Comparison of ENCODE assay signal across 10 mouse cellular contexts in genomic region chr3:51226601-51227000, GRCm38 (mm10). TPM values are rescaled to one million over a fixed set of nuclear protein-coding genes. Genes with fewer than 3 reads are reported as not detected.
A peak's percentile ranks its signal among the peaks of the same experiment; 100 is the strongest.
DNase-seq lines count a peak whose midpoint lies in the region; ATAC-seq and TF ChIP-seq lines count a peak whose summit lies in the region.
"Had no signal": no experiment of that assay in that cellular context is flagged by ENCODE, and none has a peak within 500 bp of the region (broad histone marks: within the 10 kb centered on the region; RNA-seq: fewer than 3 reads in every experiment).

No protein-coding gene starts in this region.

- peaks cover 54% of the 10 kb centered on the region for H3K4me1 ChIP-seq in heart, postnatal 0 days (ENCODE audit: control insufficient read depth, insufficient read depth)
- peaks cover 7 to 14% of the 10 kb centered on the region in 2 experiments for H3K4me1 ChIP-seq in ES-E14 (ENCODE audit: control insufficient read depth in 2 of 2, insufficient read depth in 2 of 2, low read length in 2 of 2, poor library complexity in 1 of 2)
- peaks cover 46% of the 10 kb centered on the region for H3K4me1 ChIP-seq in hindbrain, embryonic 13.5 days (replicated peaks)
- H3K4me1 ChIP-seq in midbrain, embryonic 14.5 days (ENCODE audit: control insufficient read depth, insufficient read depth, low read length), result peaks cover 15% of the 10 kb centered on the region

- H3K36me3 ChIP-seq in heart, postnatal 0 days (replicated peaks; ENCODE audit: control insufficient read depth, insufficient read depth, low read length), result no peaks in the 10 kb centered on the region
- H3K36me3 ChIP-seq in ES-E14 (ENCODE audit: control insufficient read depth, insufficient read depth, low read length, poor library complexity, severe bottlenecking), result peaks cover 9% of the 10 kb centered on the region
- no peaks in the 10 kb centered on the region for H3K36me3 ChIP-seq in hindbrain, embryonic 13.5 days
- no peaks in the 10 kb centered on the region for H3K36me3 ChIP-seq in midbrain, embryonic 14.5 days (ENCODE audit: control insufficient read depth, insufficient read depth, low read length)

- no peak for TF ChIP-seq EP300 in heart, postnatal 0 days (IDR thresholded peaks at IDR 0.05; ENCODE audit: low read depth)

- in situ Hi-C loops in ES-E14 (cut with MboI; ENCODE audit: low sequenced_read_pairs in 2 of 2, unreplicated experiment in 2 of 2), result no loop called here

- H3K4me2 ChIP-seq in heart, postnatal 0 days (ENCODE audit: low read depth, low read length), result peak overlapping the region; percentile 88
- peak overlapping the region; percentile 60 for H3K4me2 ChIP-seq in hindbrain, embryonic 13.5 days
- peak overlapping the region; percentile 63; the same call in 1 of the 2 replicates for H3K4me2 ChIP-seq in midbrain, embryonic 14.5 days (ENCODE audit: low read length)

- H3K9ac ChIP-seq in heart, postnatal 0 days (replicated peaks; ENCODE audit: low read depth, low read length), result no peak overlapping the region
- peak overlapping the region; percentile 75 for H3K9ac ChIP-seq in ES-E14 (ENCODE audit: insufficient read depth, low read depth, low read length, poor library complexity, severe bottlenecking)
- H3K9ac ChIP-seq in hindbrain, embryonic 13.5 days, result no peak overlapping the region
- no peak overlapping the region for H3K9ac ChIP-seq in midbrain, embryonic 14.5 days (replicated peaks; ENCODE audit: low read length)

- TF ChIP-seq CTCF in heart, postnatal 0 days (IDR thresholded peaks at IDR 0.05; ENCODE audit: low read depth), result no peak

- no peaks in the 10 kb centered on the region for H3K27me3 ChIP-seq in heart, postnatal 0 days (ENCODE audit: control insufficient read depth, insufficient read depth, low read length)
- H3K27me3 ChIP-seq in hindbrain, embryonic 13.5 days, result no peaks in the 10 kb centered on the region
- no peaks in the 10 kb centered on the region for H3K27me3 ChIP-seq in midbrain, embryonic 14.5 days (ENCODE audit: control insufficient read depth, insufficient read depth, low read length)

- no peaks in the 10 kb centered on the region for H3K9me3 ChIP-seq in heart, postnatal 0 days (replicated peaks; ENCODE audit: control insufficient read depth, low read length)
- H3K9me3 ChIP-seq in ES-E14 (ENCODE audit: control insufficient read depth, insufficient read depth, low read depth, low read length), result no peaks in the 10 kb centered on the region
- no peaks in the 10 kb centered on the region for H3K9me3 ChIP-seq in hindbrain, embryonic 13.5 days
- no peaks in the 10 kb centered on the region for H3K9me3 ChIP-seq in midbrain, embryonic 14.5 days (ENCODE audit: control insufficient read depth, low read length)

- peak overlapping the region; percentile 99 for H3K4me3 ChIP-seq in heart, postnatal 0 days (ENCODE audit: low read depth, low read length)
- H3K4me3 ChIP-seq in ES-E14 (ENCODE audit: insufficient read depth in 1 of 2, low read depth in 1 of 2, low read length in 2 of 2, poor library complexity in 1 of 2, severe bottlenecking in 1 of 2), result peak overlapping the region; percentile 86 to 94
- H3K4me3 ChIP-seq in hindbrain, embryonic 13.5 days, result no peak overlapping the region
- no peak overlapping the region for H3K4me3 ChIP-seq in midbrain, embryonic 14.5 days (replicated peaks; ENCODE audit: low read depth, low read length)

- intact Hi-C loops in heart, postnatal 25 days (cut with DNase I), result no loop called here
- intact Hi-C loops in left cerebral cortex, postnatal 14 days (cut with DNase I), result no loop called here

- DNase-seq in heart, postnatal 0 days (ENCODE audit: low spot score), result no peak
- no peak for DNase-seq in heart, postnatal 25 days (ENCODE audit: low spot score)
- DNase-seq in ES-E14 (ENCODE audit: low read depth, low spot score), result no peak
- no peak for DNase-seq in midbrain, embryonic 14.5 days
- no peak for DNase-seq in left cerebral cortex, postnatal 14 days (ENCODE audit: low spot score in 2 of 2)
- no peak for DNase-seq in urinary bladder, adult 18-20 months (ENCODE audit: low spot score in 2 of 2)
- DNase-seq in layer of hippocampus, adult 8-10 months (ENCODE audit: low spot score in 2 of 2), result no peak
- DNase-seq: gastrocnemius, postnatal 25 days; right cerebral cortex, postnatal 4 days had no signal

- no peak overlapping the region for H3K27ac ChIP-seq in heart, postnatal 0 days (ENCODE audit: low read depth)
- peak overlapping the region; percentile 30; the same call in 1 of the 2 replicates for H3K27ac ChIP-seq in ES-E14 (ENCODE audit: insufficient read depth, low read depth, low read length, poor library complexity, severe bottlenecking)
- no peak overlapping the region for H3K27ac ChIP-seq in hindbrain, embryonic 13.5 days
- H3K27ac ChIP-seq in midbrain, embryonic 14.5 days (replicated peaks; ENCODE audit: low read depth, low read length), result no peak overlapping the region

- no peak for ATAC-seq in heart, postnatal 0 days (ENCODE audit: insufficient read depth, low read depth)
- ATAC-seq in hindbrain, embryonic 13.5 days (ENCODE audit: low FRiP score), result no peak
- ATAC-seq in midbrain, embryonic 14.5 days (ENCODE audit: low FRiP score, low TSS enrichment), result no peak

- 60% methylated on average over 3 of the region's 3 CpGs for WGBS in heart, postnatal 0 days
- 89% methylated on average over 3 of the region's 3 CpGs for WGBS in hindbrain, embryonic 13.5 days
- 97% methylated on average over 3 of the region's 3 CpGs for WGBS in midbrain, embryonic 14.5 days

TF ChIP-seq in ES-E14, 5 proteins besides CTCF, POLR2A, EP300 and RAD21:
- TF ChIP-seq ZNF384 (IDR thresholded peaks at IDR 0.05; ENCODE audit: low read depth, low read length), result no peak
- no peak for TF ChIP-seq CHD2 (IDR thresholded peaks at IDR 0.05; ENCODE audit: low read depth, low read length)
- no peak for TF ChIP-seq HCFC1 (IDR thresholded peaks at IDR 0.05; ENCODE audit: borderline replicate concordance, insufficient read depth, low read length)
- TF ChIP-seq ZC3H11A (IDR thresholded peaks at IDR 0.05; ENCODE audit: borderline replicate concordance, low read depth, low read length), result no peak
- no peak for TF ChIP-seq MAFK (IDR thresholded peaks at IDR 0.05; ENCODE audit: insufficient read depth, low read depth, low read length)
TF ChIP-seq in ES-E14: peak in this region for 0.

RNA-seq across cellular contexts. Expression of gene Noct, which starts 2.4 kb away (rescaled TPM):
- total RNA-seq in heart, postnatal 0 days (2014; rRNA removed; ENCODE audit: low replicate concordance), result 28.1 and 35.6 TPM in 2 replicates
- polyA plus RNA-seq in heart, postnatal 0 days (2015; fragmentation: Nextera tagmentation; extraction: Ambion mirVana), result 8.5 and 11.9 TPM in 2 replicates
- 10 to 100 TPM; 30.2 to 49.7 TPM for total RNA-seq in heart, postnatal 25 days (2021)
- total RNA-seq in ES-E14 (2012; rRNA removed), result 39.3 and 53.4 TPM in 2 replicates
- polyA plus RNA-seq in hindbrain, embryonic 13.5 days (2015; fragmentation: Nextera tagmentation; extraction: Ambion mirVana), result 21.5 and 22.0 TPM in 2 replicates
- 27.9 and 31.7 TPM in 2 replicates for polyA plus RNA-seq in midbrain, embryonic 14.5 days (2014; fragmentation: Nextera tagmentation; extraction: Ambion mirVana)
- 10 to 100 TPM; 51.0 to 52.6 TPM for total RNA-seq in left cerebral cortex, postnatal 14 days (2021)
- total RNA-seq in layer of hippocampus, adult 8-10 months (2022), result 10 to 100 TPM; 51.9 to 55.4 (median 52.9) TPM

Comparison
In these comparisons a context has a peak if more than half of its experiments do, and no peak if none do; other contexts are left out.
1. H3K4me3 ChIP-seq: peak in heart, postnatal 0 days (single experiment) and ES-E14 (2 of 2); none in hindbrain, embryonic 13.5 days (single experiment) and midbrain, embryonic 14.5 days (single experiment).
2. Peak in every context shown above with its lines, with median percentiles within 50 percentile points of each other: H3K4me2 ChIP-seq.